Mouse (Mus musculus): ENCODE measurements at regions not wholly inside any gene's neighbourhood (a gene's known extent, or its start where the extent isn't known, plus 50 kb on each side); places are given as distances from the start of the nearest gene placed in this dataset.
A peak's percentile ranks its signal among the peaks of the same experiment; 100 is the strongest.

DNA sequence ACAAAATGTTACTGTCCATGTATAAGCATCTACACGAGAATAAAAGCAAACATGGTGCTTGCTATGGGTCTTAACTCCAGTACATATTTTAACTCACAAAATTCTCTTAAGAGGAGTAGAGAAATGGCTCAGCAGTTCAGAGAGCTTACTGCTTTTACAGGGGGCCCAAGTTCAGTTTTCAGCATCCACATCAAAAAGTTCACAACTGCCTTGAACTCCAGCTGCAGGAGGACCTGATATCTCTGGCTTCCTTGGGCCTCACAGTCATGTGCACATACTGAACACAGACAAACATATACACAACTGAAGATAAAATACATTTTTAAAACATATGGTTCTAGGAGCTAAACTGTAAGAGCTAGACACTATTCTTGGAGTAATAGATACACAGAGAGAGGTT lies 161.0 kb upstream of the Tmtc1 start:
- H3K4me2 ChIP-seq (ENCODE audit: low read depth, low read length), result no peak overlapping the region
- no peaks in the 10 kb centered on the region for H3K9me3 ChIP-seq (replicated peaks; ENCODE audit: control insufficient read depth, low read length)
- H3K9ac ChIP-seq (ENCODE audit: low read depth, low read length), result no peak overlapping the region
- no peaks in the 10 kb centered on the region for H3K27me3 ChIP-seq (ENCODE audit: control insufficient read depth, insufficient read depth, low read depth, low read length)
- H3K4me1 ChIP-seq (ENCODE audit: control insufficient read depth, low read depth, low read length), result peaks cover 28% of the 10 kb centered on the region
- no peak overlapping the region for H3K4me3 ChIP-seq (ENCODE audit: low read depth, low read length)
- no peak overlapping the region for H3K27ac ChIP-seq (ENCODE audit: low read length)
- 78% methylated on average over 1 of the region's 1 CpGs for WGBS (ENCODE audit: insufficient replicate concordance)
- ATAC-seq (ENCODE audit: low read depth), result no peak
- no peaks in the 10 kb centered on the region for H3K36me3 ChIP-seq (ENCODE audit: control insufficient read depth, insufficient read depth)

DNA sequence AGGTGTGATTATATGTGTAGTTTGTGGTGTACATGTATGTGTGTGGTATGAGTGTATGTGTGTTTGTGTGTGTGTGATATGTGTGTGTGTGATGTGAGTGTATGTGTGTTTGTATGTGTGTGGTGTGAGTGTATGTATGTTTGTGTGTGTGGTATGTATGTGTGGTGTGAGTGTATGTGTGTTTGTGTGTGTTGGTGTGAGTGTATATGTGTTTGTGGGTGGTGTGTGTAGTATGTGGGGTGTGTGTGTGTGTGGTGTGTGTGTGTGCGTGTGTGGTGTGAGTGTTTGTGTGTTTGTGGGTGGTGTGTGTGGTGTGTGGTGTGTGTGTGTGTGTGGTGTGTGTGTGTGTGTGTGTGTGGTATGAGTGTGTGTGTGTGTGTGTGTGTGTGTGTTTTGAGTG lies 160.6 kb upstream of the Tmtc1 start:
- H3K4me1 ChIP-seq (ENCODE audit: control insufficient read depth, low read depth, low read length), result peaks cover 28% of the 10 kb centered on the region
- no peaks in the 10 kb centered on the region for H3K27me3 ChIP-seq (ENCODE audit: control insufficient read depth, insufficient read depth, low read depth, low read length)
- no peaks in the 10 kb centered on the region for H3K9me3 ChIP-seq (replicated peaks; ENCODE audit: control insufficient read depth, low read length)
- no peak overlapping the region for H3K4me2 ChIP-seq (ENCODE audit: low read depth, low read length)
- no peak overlapping the region for H3K9ac ChIP-seq (ENCODE audit: low read depth, low read length)
- H3K27ac ChIP-seq (ENCODE audit: low read length), result peak overlapping the region; percentile 33; the same call in 1 of the 2 replicates
- H3K4me3 ChIP-seq (ENCODE audit: low read depth, low read length), result no peak overlapping the region
- 0% methylated on average over 1 of the region's 1 CpGs for WGBS (ENCODE audit: insufficient replicate concordance)
- H3K36me3 ChIP-seq (ENCODE audit: control insufficient read depth, insufficient read depth), result no peaks in the 10 kb centered on the region
- no peak for ATAC-seq (ENCODE audit: low read depth)

DNA sequence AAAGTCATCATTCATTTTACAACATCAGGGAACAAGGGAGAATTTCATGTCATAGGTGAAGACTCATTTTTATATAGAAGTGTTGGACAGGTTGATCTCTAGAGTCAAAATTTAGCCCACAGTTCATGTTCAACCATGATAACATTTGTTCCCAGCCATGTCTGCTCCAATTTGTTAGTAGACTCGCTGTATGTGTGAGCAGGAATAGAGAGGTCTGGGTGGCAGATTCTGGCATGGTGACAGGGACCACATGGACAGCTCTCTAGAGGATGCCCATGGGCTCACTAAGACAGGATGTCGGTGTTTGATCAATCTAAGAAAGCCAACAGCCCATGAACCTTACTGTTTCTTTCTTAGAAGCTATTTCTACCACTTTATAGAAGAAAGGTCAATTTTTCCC lies 159.7 kb upstream of the Tmtc1 start:
- ATAC-seq (ENCODE audit: low read depth), result peak; percentile 51
- Histone ChIP-seq H3K4me2 (ENCODE audit: low read depth, low read length) (peak overlapping the region; percentile 61), H3K4me3 (ENCODE audit: low read depth, low read length) (peak overlapping the region; percentile 25; the same call in 1 of the 2 replicates), H3K4me1 (ENCODE audit: control insufficient read depth, low read depth, low read length) (peaks cover 28% of the 10 kb centered on the region), H3K27ac (ENCODE audit: low read length) (peak overlapping the region; percentile 90), H3K27me3 (ENCODE audit: control insufficient read depth, insufficient read depth, low read depth, low read length) (no peaks in the 10 kb centered on the region), H3K9me3 (replicated peaks; ENCODE audit: control insufficient read depth, low read length) (no peaks in the 10 kb centered on the region), H3K9ac (ENCODE audit: low read depth, low read length) (peak overlapping the region; percentile 29), H3K36me3 (ENCODE audit: control insufficient read depth, insufficient read depth) (no peaks in the 10 kb centered on the region)
- WGBS (ENCODE audit: insufficient replicate concordance), result 52% methylated on average over 2 of the region's 2 CpGs

DNA sequence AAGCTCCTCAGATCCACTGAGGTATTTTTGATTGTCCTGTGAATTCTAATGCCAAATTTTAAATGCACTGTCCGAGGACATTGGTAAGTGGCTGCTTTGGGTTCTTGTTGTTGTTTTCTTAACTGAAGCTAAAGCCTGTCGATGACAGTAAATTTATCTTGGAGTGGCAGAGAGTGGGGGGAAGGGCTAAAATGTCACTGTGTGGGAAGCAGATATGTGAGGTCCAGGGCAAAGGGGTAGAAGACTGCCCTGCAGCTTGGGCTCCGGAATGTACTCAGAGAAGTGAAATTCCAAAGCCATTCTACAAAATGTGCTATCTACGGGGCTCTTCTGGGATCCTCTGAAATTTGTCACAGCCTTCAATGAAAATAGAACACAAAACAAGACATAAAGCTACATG lies 159.3 kb upstream of the Tmtc1 start:
- peak overlapping the region; percentile 57 for H3K9ac ChIP-seq (ENCODE audit: low read depth, low read length)
- peak overlapping the region; percentile 90 for H3K27ac ChIP-seq (ENCODE audit: low read length)

DNA sequence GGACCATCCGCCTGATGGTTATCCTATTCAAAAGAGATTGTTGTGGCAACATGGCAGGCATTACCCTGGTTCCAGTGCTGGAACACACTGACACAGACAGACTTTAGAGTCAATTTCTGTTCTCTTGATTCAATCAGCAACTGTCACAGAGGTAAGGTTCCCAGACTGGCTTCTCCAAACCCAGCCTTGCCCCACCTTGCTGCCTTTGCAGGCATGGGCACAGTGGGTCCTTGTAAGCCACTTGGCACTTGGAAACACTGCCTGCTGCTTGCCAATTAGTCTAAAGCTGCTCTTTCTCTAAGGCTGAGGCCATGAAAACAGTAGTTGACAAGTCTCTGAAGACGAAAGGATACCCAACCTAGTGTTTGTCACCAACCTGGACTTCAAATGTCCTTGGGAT lies 158.7 kb upstream of the Tmtc1 start:
- WGBS (ENCODE audit: insufficient replicate concordance), result 65% methylated on average over 2 of the region's 2 CpGs
- peak overlapping the region; percentile 90 for H3K27ac ChIP-seq (ENCODE audit: low read length)
- no peaks in the 10 kb centered on the region for H3K9me3 ChIP-seq (replicated peaks; ENCODE audit: control insufficient read depth, low read length)
- H3K4me2 ChIP-seq (ENCODE audit: low read depth, low read length), result peak overlapping the region; percentile 61
- peak overlapping the region; percentile 57 for H3K9ac ChIP-seq (ENCODE audit: low read depth, low read length)
- H3K4me3 ChIP-seq (ENCODE audit: low read depth, low read length), result peak overlapping the region; percentile 25
- H3K36me3 ChIP-seq (ENCODE audit: control insufficient read depth, insufficient read depth), result no peaks in the 10 kb centered on the region
- H3K4me1 ChIP-seq (ENCODE audit: control insufficient read depth, low read depth, low read length), result peaks cover 28% of the 10 kb centered on the region
- H3K27me3 ChIP-seq (ENCODE audit: control insufficient read depth, insufficient read depth, low read depth, low read length), result no peaks in the 10 kb centered on the region
- ATAC-seq (ENCODE audit: low read depth), result peak; percentile 46

More for the DNA sequence above, 159.3 kb upstream of the Tmtc1 start:
- WGBS (ENCODE audit: insufficient replicate concordance), result 22% methylated on average over 4 of the region's 4 CpGs
- peaks cover 28% of the 10 kb centered on the region for H3K4me1 ChIP-seq (ENCODE audit: control insufficient read depth, low read depth, low read length)
- H3K9me3 ChIP-seq (replicated peaks; ENCODE audit: control insufficient read depth, low read length), result no peaks in the 10 kb centered on the region
- no peaks in the 10 kb centered on the region for H3K27me3 ChIP-seq (ENCODE audit: control insufficient read depth, insufficient read depth, low read depth, low read length)
- H3K4me3 ChIP-seq (ENCODE audit: low read depth, low read length), result peak overlapping the region; percentile 25
- peak overlapping the region; percentile 61 for H3K4me2 ChIP-seq (ENCODE audit: low read depth, low read length)
- no peaks in the 10 kb centered on the region for H3K36me3 ChIP-seq (ENCODE audit: control insufficient read depth, insufficient read depth)
- peak; percentile 98 for ATAC-seq (ENCODE audit: low read depth)

DNA sequence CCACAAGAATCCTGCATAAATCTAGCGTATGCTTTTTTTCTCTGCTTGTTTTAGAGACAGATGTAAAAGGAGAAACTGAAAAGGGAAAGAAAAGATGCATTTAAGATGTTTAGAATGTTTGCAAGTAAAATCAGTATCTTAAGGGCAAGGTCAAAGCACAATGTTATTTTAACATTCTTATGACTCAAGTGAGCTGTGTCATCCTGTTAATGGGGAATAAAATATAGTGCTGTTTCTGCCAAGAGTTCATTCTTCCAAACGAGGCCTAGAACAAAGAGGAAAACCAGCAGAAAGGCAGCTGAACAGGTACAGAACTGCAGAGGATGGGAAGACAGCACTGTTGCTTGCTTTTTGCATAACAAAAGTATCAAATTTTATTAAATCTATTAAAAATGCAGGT lies 156.7 kb upstream of the Tmtc1 start:
- peaks cover 28% of the 10 kb centered on the region for H3K4me1 ChIP-seq (ENCODE audit: control insufficient read depth, low read depth, low read length)
- ATAC-seq (ENCODE audit: low read depth), result no peak

DNA sequence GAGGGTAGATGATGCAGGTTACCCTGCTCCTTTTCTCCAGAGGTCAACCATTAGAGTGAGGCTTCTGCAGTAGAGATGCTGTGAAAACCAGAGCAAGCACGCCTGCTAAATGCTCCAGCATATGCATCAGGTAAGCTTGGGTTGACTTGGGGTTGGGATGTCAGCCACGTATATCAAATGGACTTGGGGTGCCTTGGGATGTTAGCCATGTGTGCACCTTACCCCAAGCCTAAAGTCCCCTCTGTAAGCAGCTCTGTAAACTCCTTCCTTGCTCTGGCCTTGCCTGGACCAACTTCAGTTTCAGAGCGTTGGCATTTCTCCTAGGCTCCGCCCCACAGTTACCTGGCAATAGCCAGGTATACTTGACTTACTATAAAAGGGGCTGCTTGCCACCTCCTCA lies 155.3 kb upstream of the Tmtc1 start:
- Histone ChIP-seq H3K27ac (ENCODE audit: low read length) (no peak overlapping the region), H3K4me1 (ENCODE audit: control insufficient read depth, low read depth, low read length) (peaks cover 22% of the 10 kb centered on the region), H3K9ac (ENCODE audit: low read depth, low read length) (no peak overlapping the region), H3K9me3 (replicated peaks; ENCODE audit: control insufficient read depth, low read length) (no peaks in the 10 kb centered on the region), H3K4me3 (ENCODE audit: low read depth, low read length) (no peak overlapping the region), H3K27me3 (ENCODE audit: control insufficient read depth, insufficient read depth, low read depth, low read length) (no peaks in the 10 kb centered on the region), H3K4me2 (ENCODE audit: low read depth, low read length) (no peak overlapping the region), H3K36me3 (ENCODE audit: control insufficient read depth, insufficient read depth) (no peaks in the 10 kb centered on the region)
- ATAC-seq (ENCODE audit: low read depth), result no peak
- 69% methylated on average over 4 of the region's 4 CpGs for WGBS (ENCODE audit: insufficient replicate concordance)

More for the DNA sequence above, 156.7 kb upstream of the Tmtc1 start:
- H3K4me2 ChIP-seq (ENCODE audit: low read depth, low read length), result no peak overlapping the region
- no peak overlapping the region for H3K9ac ChIP-seq (ENCODE audit: low read depth, low read length)
- no peaks in the 10 kb centered on the region for H3K9me3 ChIP-seq (replicated peaks; ENCODE audit: control insufficient read depth, low read length)
- no peak overlapping the region for H3K4me3 ChIP-seq (ENCODE audit: low read depth, low read length)
- no peaks in the 10 kb centered on the region for H3K27me3 ChIP-seq (ENCODE audit: control insufficient read depth, insufficient read depth, low read depth, low read length)
- H3K36me3 ChIP-seq (ENCODE audit: control insufficient read depth, insufficient read depth), result no peaks in the 10 kb centered on the region
- 59% methylated on average over 2 of the region's 2 CpGs for WGBS (ENCODE audit: insufficient replicate concordance)
- no peak overlapping the region for H3K27ac ChIP-seq (ENCODE audit: low read length)

DNA sequence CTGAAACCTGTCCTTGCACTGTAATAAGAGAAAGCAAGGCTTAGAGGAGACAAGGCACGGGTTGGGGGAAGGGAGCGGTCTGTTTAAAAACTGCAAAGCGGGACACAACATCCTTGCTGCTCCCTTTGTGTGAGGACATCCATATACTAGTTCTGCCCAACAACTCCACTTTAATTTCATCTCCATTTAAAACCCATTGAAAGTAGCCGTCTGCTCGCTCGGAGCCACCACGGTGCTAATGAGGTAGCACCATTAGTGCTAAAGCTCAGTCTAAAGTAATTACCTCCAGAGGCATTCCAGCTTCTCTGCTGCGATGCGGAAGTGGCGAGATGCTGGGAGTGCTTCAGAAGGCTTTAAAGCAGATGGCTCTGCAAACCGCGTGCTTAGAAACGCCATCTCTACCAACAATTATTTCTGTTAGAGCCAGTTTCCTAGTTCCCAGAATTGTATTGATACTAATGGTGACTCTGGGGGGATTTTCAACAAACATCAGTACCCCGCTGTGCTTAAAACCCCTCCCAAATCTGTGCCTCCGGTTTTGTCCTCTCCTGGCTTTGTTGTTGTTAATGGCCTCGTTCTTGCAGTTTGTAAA lies 154.7 kb upstream of the Tmtc1 start:
- ATAC-seq (ENCODE audit: low read depth), result no peak
- Histone ChIP-seq H3K27me3 (ENCODE audit: control insufficient read depth, insufficient read depth, low read depth, low read length) (no peaks in the 10 kb centered on the region), H3K4me2 (ENCODE audit: low read depth, low read length) (peak overlapping the region; percentile 19), H3K36me3 (ENCODE audit: control insufficient read depth, insufficient read depth) (no peaks in the 10 kb centered on the region), H3K9ac (ENCODE audit: low read depth, low read length) (no peak overlapping the region), H3K9me3 (replicated peaks; ENCODE audit: control insufficient read depth, low read length) (no peaks in the 10 kb centered on the region), H3K4me3 (ENCODE audit: low read depth, low read length) (no peak overlapping the region), H3K27ac (ENCODE audit: low read length) (no peak overlapping the region), H3K4me1 (ENCODE audit: control insufficient read depth, low read depth, low read length) (peaks cover 17% of the 10 kb centered on the region)
- 18% methylated on average over 16 of the region's 16 CpGs for WGBS (ENCODE audit: insufficient replicate concordance)

DNA sequence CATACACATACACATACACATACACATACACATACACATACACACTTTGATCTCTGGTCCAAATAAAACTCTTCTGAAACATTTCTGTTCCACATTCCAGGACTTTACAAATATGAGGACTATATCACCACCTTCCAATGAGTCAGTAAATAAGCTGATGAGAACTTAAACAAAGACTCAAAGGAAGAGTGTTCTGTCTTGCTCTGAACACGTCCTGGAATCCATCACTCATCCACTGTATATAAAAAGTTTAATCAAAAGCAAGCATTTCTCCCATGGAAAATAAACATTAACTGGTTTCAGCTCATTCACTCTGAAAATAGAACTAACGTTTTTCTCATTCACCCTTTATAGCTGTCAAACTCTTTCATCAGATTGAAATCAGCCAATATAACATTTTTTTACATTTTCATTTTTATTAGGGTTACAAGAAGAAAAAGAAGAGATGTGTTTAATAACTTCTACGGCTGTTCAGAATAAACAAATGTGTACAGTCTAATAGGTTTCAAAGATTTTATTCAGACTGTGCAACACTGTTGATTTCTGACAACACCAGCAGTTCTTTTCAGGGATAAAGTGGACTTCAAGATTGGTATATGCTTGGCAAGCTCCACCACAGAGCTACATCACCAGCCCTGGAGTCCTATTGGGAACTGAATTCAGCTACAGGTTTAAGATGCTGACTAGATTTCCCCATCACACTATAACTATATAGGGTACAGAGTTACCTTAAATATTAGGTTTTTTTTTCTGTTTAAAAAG lies 151.0 kb upstream of the Tmtc1 start:
- Histone ChIP-seq H3K36me3 (ENCODE audit: control insufficient read depth, insufficient read depth) (no peaks in the 10 kb centered on the region), H3K9me3 (replicated peaks; ENCODE audit: control insufficient read depth, low read length) (no peaks in the 10 kb centered on the region), H3K4me2 (ENCODE audit: low read depth, low read length) (no peak overlapping the region), H3K4me3 (ENCODE audit: low read depth, low read length) (no peak overlapping the region), H3K27me3 (ENCODE audit: control insufficient read depth, insufficient read depth, low read depth, low read length) (no peaks in the 10 kb centered on the region), H3K27ac (ENCODE audit: low read length) (no peak overlapping the region), H3K4me1 (ENCODE audit: control insufficient read depth, low read depth, low read length) (no peaks in the 10 kb centered on the region; the same call in 1 of the 2 replicates), H3K9ac (ENCODE audit: low read depth, low read length) (no peak overlapping the region)
- ATAC-seq (ENCODE audit: low read depth), result no peak
- 48% methylated on average over 3 of the region's 3 CpGs for WGBS (ENCODE audit: insufficient replicate concordance)
